Mouse (Mus musculus) adrenal gland, postnatal 10 days (tissue): ENCODE measurements around the gene Ccn5. TPM values are rescaled to one million over a fixed set of nuclear protein-coding genes. Genes with fewer than 3 reads are reported as not detected.

Source experiments
- DNase-seq: peaks from one replicate; pipeline ENCODE4 v3.0.0; 2021; ENCODE audit warnings: mixed read lengths
- total RNA-seq, 2 experiments: library from RNA; stranded (reverse); gene quantifications; 2 replicates each; pipeline ENCODE4 v1.2.3; 2021

Gene Ccn5
- total RNA-seq, 2 experiments from 2014 or later: 0.69 TPM; not detected in 1

DNA sequence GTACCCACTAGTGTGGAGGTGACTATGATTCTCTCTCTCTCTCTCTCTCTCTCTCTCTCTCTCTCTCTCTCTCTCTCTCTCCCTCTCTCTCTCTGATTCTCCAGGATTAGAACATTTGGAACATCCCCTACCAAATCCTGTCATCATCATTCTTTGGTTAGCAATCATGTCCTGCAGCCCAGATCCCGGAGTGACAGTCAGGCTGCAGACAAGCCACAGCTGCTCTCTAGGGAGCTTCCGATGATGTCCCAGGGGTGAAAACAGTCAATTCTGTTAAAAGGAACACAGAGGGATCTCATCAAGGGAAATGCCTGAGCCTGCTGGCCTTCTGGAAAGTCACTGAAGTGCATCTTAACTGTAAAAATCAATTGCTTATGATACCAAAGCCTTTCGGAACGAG lies 21.4 kb downstream of the Ccn5 start:
- no peak for DNase-seq

DNA sequence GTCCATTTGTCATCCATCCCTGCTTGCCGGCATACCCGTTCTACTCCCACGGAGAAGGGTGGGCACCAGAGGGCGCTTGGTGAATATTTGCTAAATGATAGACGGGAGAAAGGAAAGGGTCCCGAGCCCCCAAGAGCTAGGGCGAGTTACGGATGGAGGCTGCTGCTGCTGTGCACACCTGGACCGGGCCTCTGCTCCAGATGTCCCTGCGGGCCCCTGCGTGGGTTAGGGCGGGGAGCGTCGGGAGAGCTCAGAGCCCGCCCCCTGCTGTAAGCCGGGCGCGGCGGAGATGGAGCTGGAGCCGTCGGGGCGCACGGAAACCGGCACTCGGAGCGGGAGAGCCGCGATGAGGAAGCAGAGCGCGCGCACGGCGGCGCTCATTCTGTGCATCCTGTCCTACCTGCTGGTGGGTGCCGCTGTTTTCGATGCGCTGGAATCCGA lies 32.8 kb downstream of the Ccn5 start, which contains the start of gene Kcnk15:
TSS of gene Kcnk15 (plus strand) at position 191 of the 441 bp plus-strand sequence.
- peak; percentile 39 for DNase-seq

DNA sequence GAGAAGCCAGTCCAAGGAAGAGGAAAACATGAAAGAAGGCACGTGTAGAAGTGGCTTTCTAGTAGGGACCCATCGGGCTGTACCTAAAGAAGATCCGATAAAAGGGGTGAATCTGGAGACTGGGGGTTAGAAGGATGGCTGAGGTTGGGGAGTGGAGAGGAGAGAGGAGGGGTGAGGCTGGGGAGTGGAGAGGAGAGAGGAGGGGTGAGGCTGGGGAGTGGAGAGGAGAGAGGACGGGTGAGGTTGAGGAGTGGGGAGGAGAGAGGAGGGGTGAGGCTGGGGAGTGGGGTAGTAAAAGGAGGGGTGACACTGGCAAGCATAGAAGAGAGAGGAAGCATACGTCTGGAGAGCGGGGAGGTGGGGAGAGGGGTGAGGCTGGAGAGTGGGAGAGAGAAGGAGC lies 36.6 kb downstream of the Ccn5 start:
- DNase-seq: no peak

DNA sequence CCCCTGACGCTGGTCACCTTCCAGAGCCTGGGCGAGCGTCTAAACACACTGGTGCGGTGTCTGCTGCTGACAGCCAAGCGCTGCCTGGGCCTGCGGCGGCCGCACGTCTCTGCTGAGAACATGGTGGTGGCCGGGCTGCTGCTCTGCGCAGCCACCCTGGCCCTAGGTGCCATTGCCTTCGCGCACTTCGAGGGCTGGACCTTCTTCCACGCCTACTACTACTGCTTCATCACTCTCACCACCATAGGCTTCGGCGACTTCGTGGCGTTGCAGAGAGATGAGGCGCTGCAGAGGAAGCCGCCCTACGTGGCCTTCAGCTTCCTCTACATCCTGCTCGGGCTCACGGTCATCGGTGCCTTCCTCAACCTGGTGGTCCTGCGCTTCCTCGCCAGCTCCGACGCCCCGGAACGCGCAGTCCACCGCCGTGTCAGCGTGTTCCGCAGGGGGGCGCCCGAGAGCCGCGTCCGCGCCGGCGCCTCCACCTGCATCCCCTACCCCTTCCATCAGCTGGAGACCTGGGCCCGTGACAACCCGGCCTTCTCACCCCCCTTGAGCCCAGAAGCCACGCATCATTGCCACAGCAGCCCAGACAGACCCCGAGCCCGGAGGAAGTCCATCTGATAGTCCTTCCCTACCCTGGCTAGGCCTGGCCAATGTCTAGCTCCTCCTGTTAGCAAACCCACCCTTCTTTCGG lies 37.7 kb downstream of the Ccn5 start:
- DNase-seq: peak; percentile 73

DNA sequence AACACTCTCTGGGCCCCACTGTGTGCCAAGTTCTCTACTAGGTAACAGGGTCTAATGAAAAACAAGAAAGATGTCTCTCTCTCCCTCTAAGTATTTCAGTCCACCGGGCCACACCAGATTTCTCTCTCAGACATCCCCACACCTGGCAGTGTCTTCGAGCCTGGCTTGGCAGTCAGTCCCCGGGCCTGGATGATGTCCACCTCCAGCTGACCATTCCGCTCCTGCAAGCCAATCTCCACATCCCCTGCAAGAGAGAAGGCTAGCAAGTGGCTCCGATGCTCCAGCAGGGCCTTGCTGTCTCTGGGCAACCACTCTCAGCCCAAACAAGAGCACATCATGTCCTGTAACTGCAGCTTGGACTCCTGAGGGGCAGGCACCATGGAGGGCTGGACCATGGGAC lies 44.6 kb downstream of the Ccn5 start:
- no peak for DNase-seq

DNA sequence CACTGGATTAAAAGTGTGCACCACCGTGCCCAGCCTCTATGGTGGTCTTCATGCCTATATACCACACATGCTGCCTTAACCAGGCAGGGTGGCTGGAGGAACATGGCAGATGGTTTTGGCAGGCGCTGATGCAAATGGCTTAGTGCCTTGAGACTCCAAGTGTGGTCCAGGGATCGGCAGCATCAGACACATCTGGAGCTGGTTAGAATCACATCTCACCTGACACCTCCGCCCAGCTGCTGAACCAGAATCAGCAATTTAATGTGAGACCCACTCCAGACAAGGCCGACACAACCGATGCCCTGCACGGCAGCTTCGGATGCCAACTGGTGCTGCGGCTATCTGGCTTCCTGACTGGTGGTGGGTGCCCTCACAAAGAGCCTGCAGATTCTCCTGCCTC lies 45.4 kb downstream of the Ccn5 start:
- no peak for DNase-seq

DNA sequence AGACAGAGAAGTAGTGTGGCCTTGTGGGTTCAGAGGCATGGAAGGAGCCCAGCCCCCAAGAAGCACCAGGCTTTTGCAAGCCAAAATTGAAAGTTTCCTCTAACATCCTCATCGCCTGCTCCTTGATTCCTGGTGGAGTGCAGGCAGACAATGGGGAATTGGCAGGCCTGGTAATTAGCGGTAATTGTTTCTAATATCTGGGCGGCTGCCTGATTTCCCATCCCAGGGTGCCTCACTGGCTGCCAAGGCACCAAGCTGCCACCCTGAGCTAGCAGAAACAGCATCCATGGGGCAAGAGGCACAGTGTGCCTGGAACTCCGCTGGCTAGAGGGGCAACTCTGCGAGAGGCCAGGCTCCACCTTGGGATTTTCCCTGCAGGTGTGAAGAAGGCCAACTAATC lies 49.1 kb downstream of the Ccn5 start:
- DNase-seq: no peak

DNA sequence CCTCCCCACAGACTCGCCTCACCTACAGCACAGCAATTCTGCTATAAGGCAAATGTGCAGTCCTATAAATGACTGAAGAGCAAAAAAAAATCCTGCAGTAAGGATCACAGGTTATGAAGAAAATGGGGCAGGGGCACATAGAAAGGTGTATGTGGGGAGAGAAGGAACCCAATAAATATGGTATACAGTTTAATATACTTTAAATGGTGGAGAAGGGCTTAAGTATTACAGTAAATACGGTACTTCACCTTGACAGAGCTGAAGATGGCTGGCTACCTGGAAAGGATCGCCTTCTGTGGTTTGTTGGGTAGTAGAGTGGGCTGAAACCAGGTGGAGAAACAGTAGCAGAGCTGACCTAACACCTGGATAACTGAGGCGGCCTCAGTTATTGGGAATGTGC lies 50.6 kb downstream of the Ccn5 start:
- DNase-seq: no peak

DNA sequence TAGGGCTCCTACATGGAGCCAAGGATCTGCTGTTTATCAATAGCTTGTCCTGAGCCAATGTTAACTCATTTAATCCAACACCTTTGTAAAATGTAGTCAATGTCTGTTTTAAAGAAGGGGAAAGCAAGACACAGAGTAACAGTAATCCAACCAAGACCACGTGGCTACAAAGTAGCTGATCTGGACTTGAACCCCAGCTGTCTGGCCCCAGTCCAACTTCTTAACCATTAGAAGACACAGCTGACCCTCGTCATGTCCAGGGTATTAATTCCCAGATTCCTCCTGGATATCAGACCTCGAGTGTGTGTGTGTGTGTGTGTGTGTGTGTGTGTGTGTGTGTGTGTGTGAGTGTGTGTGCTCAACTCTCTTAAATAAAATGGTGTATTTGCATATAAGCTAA lies 51.2 kb downstream of the Ccn5 start:
- no peak for DNase-seq

DNA sequence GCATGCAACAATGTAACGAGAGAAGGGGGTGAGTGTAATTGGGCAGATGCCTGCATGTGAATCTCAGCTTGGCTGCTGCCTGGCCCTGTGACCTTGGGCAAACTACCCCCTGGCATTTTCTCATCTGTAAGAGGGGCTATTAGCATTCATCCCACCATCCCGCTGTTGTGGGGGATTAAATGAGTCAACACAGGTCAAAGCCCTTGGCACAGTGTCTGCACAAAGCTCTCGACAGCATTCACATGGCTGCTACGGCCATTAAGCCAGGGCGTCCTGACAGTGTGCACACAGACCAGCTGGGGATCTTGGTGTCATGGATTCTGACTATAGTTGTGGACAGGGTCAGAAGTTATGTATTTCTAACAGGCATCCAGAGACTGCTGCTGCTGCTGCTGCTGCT lies 54.2 kb downstream of the Ccn5 start:
- DNase-seq: no peak

DNA sequence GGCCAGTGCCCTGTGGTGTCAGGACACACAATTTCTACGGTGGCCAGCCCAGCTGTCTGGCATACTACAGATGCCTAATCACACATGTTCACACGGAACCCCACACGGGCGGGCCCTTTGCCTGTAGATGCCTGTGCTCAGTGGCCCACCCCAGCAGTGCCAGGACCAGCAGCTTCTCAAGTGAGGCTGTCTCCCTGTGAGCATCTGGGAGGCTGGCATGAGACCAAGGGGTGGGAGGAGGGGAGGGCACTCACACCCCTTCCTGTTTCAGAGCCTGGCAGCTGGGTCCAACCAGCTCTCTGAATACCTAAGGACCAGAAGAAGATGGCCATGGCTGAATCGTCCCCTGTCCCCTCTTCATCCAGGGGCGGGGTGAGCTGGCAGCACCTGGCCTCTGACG lies 54.8 kb downstream of the Ccn5 start:
- DNase-seq: peak; percentile 58

DNA sequence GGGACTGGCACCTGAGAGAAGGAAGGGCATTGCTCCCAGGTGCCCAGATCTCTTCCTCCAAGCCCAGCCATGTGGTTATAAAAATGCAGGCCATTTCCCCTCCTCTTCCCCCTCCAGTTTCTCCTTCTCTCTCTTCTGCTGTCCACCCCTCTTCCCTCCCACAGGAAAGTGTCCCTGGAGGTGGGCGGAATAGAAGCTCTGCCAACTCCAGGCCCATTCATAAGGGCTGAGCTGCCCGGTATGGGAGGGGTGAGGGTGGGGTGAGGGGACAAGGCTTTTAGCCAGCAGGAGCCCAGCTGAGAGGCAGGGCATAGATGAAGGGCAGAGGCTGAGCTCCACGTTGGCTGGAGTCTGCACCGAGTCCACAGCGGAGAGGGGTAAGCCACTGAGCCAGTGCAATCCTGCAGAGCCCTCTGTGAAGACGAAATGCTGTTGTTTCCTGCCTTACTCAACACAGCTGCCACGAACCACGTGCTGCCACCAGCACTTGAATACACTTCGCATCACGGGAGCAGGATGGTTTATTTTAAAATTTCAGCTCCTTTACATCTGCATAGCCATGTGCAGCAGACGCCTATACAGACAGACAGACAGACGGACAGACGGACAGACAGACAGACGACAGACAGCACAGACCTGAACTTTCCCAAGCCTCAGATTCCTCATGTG lies 56.3 kb downstream of the Ccn5 start:
- peak; percentile 46 for DNase-seq

DNA sequence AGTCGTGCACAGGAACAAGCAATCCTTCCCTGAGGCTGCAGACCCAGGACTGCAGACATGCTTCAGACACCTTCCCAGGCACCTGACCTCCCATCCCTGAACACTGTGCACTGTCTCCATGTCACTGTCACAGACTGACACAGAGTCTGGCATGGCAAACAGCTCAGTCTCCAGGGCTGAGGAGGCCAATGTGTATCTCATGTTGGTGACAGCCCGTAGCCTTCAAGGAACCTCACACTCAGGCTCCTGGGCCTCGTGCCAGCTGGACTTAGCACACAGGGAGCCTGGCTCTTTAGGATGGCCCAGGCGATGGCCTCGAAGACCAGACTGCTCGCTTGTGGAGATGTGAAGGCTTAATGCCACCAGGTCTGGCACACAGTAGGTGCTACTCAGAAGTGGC lies 60.2 kb downstream of the Ccn5 start:
- DNase-seq: peak; percentile 85

Other genes with a start within 250 kb of the Ccn5 start
- 10 to 100 TPM; 24.8 to 26.4 TPM for gene Ttpal, start 218.5 kb upstream of the Ccn5 start, total RNA-seq
- 100 to 1,000 TPM; 350 to 392 TPM for gene Serinc3, start 175.7 kb upstream of the Ccn5 start, total RNA-seq
- gene Pkig, start 162.5 kb upstream of the Ccn5 start, total RNA-seq: 10 to 100 TPM; 46.9 to 60.8 TPM
- gene Ada, start 70.6 kb upstream of the Ccn5 start, total RNA-seq: 1 to 10 TPM; 3.8 to 4.0 TPM
- not detected for gene Kcnk15, start 32.8 kb downstream of the Ccn5 start, total RNA-seq
- 10 to 100 TPM; 57.7 to 63.4 TPM for gene Rims4, start 97.8 kb downstream of the Ccn5 start, total RNA-seq
- 100 to 1,000 TPM; 248 to 255 TPM for gene Ywhab, start 174.1 kb downstream of the Ccn5 start, total RNA-seq
- 1 to 10 TPM; 1.9 to 2.5 TPM for gene Pabpc1l, start 204.6 kb downstream of the Ccn5 start, total RNA-seq
- gene Stk4, start 249.5 kb downstream of the Ccn5 start, total RNA-seq: 10 to 100 TPM; 27.9 to 30.1 TPM